Mouse (Mus musculus): Measurements from ENCODE around the gene Rasl10a. TPM values are rescaled to one million over a fixed set of nuclear protein-coding genes. Genes with fewer than 3 reads are reported as not detected.

The Rasl10a gene
- polyA plus RNA-seq, 2 experiments, result 0.21 to 0.34 TPM

DNA sequence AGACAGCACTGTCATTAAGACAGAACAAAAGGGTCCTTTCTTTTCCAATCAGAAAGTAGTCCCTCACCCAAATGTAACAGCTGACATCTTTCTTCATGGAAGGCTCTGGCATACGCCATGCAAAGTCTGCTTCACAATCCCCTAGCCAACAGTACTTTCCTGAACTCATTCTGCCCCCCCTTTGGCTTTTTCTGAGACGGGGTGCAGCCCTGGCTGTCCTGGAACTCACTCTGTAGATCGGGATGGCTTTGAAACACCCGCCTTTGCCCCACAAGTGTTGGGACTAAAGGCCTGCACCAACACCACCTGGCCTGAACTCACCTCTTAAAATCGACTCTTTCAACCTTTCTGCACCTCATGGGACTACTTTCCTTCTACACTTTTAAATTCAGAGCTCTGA, 37.9 kb downstream of the Rasl10a start:
- no peaks in the 10 kb centered on the region for H3K27me3 ChIP-seq (ENCODE audit: control insufficient read depth, insufficient read depth, low read length)
- DNase-seq (ENCODE audit: low read depth in 3 of 3, low spot score in 3 of 3) (no peak), ATAC-seq (ENCODE audit: insufficient read depth) (no peak)
- H3K4me1 ChIP-seq (replicated peaks; ENCODE audit: control insufficient read depth in 2 of 2, insufficient read depth in 2 of 2, low read length in 1 of 2), result peaks cover 8 to 14% of the 10 kb centered on the region in 2 experiments
- no peak overlapping the region for H3K27ac ChIP-seq
- no peaks in the 10 kb centered on the region for H3K9me3 ChIP-seq (ENCODE audit: control insufficient read depth, low read length)
- peaks cover 23% of the 10 kb centered on the region for H3K36me3 ChIP-seq (replicated peaks; ENCODE audit: control insufficient read depth, insufficient read depth, low read depth)
- H3K4me2 ChIP-seq (ENCODE audit: low read depth), result peak overlapping the region; percentile 84
- no peak overlapping the region for H3K9ac ChIP-seq (replicated peaks)
- H3K4me3 ChIP-seq (ENCODE audit: insufficient read depth in 1 of 2, low read depth in 2 of 2, low read length in 2 of 2), result peak overlapping the region in 1 of 2 experiments; percentile 90; a peak in 1 of 4 replicates
- TF ChIP-seq CTCF (IDR thresholded peaks at IDR 0.05; ENCODE audit: low read depth) (no peak), EP300 (IDR thresholded peaks at IDR 0.05; ENCODE audit: low read depth) (no peak)
- 73% methylated on average over 5 of the region's 5 CpGs for WGBS (ENCODE audit: insufficient replicate concordance)

DNA sequence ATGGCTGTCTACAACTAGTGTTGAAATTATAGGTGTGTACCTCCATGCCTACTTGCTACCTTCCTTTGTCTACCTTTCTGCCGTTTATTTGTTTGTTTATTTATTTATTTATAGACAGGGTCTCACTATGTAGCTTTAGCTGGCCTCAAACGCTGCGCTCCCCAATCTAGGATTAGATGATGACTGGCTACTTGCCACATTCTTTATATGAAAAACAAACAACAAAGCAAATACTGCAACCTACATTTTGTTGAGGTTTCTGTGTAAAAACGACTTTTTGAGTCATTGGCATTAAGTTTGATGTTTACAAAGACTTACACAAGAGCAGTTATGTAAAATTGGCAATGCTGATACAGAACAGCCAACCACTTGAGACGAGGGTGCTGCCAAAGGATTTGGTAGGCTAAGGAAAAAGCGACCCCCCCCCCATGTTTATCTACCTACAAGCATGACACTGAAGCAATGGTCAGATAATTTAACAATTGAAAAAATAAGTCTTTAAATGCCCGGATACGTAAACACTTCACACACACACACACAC, 38.6 kb downstream of the Rasl10a start:
- DNase-seq (ENCODE audit: low read depth in 3 of 3, low spot score in 3 of 3), result no peak
- peak overlapping the region; percentile 71 to 90; a peak in 3 of 4 replicates for H3K4me3 ChIP-seq (ENCODE audit: insufficient read depth in 1 of 2, low read depth in 2 of 2, low read length in 2 of 2)

DNA sequence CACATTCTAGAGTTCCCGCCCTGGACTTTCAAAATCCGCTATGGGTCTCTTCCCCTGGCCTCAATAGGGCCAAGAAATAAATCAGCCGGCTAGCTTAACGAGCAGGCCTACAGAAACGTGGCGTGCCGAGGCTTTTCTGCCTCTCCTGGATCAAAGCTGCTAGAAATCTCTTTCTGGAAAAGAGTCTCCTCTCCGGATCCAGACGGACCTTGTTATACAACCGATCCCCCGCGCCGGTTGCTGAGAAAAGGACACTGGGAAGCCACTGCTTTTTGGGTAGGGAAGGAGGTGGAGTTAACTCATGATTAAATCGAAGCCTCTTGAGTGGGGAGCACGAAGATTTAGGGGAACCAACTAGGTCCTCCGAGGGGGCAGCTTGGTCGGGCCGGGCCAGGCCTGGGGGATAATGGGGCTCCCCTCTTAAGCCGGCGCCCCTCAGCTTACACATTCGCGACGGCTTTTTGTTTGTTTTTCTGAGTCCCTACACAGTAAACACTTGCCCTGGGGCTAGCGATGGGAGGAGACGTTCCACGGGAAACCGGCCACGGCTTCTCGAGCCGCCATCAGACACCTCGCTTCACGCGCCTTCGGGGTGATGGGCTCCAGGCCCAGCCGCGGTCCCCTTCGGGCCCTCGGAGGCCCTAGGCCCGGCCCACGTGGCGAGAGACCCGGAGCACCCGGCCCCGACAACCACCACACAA, 40.3 kb downstream of the Rasl10a start:
- H3K27ac ChIP-seq, result peak overlapping the region; percentile 85
- H3K27me3 ChIP-seq (ENCODE audit: control insufficient read depth, insufficient read depth, low read length), result no peaks in the 10 kb centered on the region
- H3K4me2 ChIP-seq (ENCODE audit: low read depth), result peak overlapping the region; percentile 84
- TF ChIP-seq EP300 (IDR thresholded peaks at IDR 0.05; ENCODE audit: low read depth), result no peak
- TF ChIP-seq CTCF (IDR thresholded peaks at IDR 0.05; ENCODE audit: low read depth), result no peak
- H3K4me1 ChIP-seq (replicated peaks; ENCODE audit: control insufficient read depth in 2 of 2, insufficient read depth in 2 of 2, low read length in 1 of 2), result peaks cover 11 to 24% of the 10 kb centered on the region in 2 experiments
- H3K9me3 ChIP-seq (ENCODE audit: control insufficient read depth, low read length), result no peaks in the 10 kb centered on the region
- under 1% methylated on average over 44 of the region's 44 CpGs for WGBS (ENCODE audit: insufficient replicate concordance)
- peaks cover 9% of the 10 kb centered on the region for H3K36me3 ChIP-seq (replicated peaks; ENCODE audit: control insufficient read depth, insufficient read depth, low read depth)
- H3K4me3 ChIP-seq (ENCODE audit: insufficient read depth in 1 of 2, low read depth in 2 of 2, low read length in 2 of 2), result peak overlapping the region; percentile 71 to 90
- DNase-seq (ENCODE audit: low read depth in 3 of 3, low spot score in 3 of 3) (peak; percentile 43 to 60 (median 55)), ATAC-seq (ENCODE audit: insufficient read depth) (peak; percentile 2; the same call in 1 of the 2 replicates)
- H3K9ac ChIP-seq (replicated peaks), result peak overlapping the region; percentile 93

More for the DNA sequence above, 38.6 kb downstream of the Rasl10a start:
- 39% methylated on average over 8 of the region's 8 CpGs for WGBS (ENCODE audit: insufficient replicate concordance)
- Histone ChIP-seq H3K36me3 (replicated peaks; ENCODE audit: control insufficient read depth, insufficient read depth, low read depth) (peaks cover 18% of the 10 kb centered on the region), H3K9ac (replicated peaks) (peak overlapping the region; percentile 93), H3K4me1 (replicated peaks; ENCODE audit: control insufficient read depth in 2 of 2, insufficient read depth in 2 of 2, low read length in 1 of 2) (peaks cover 8 to 15% of the 10 kb centered on the region in 2 experiments), H3K27me3 (ENCODE audit: control insufficient read depth, insufficient read depth, low read length) (no peaks in the 10 kb centered on the region), H3K4me2 (ENCODE audit: low read depth) (peak overlapping the region; percentile 84), H3K9me3 (ENCODE audit: control insufficient read depth, low read length) (no peaks in the 10 kb centered on the region), H3K27ac (peak overlapping the region; percentile 2; the same call in 1 of the 2 replicates)
- TF ChIP-seq EP300 (IDR thresholded peaks at IDR 0.05; ENCODE audit: low read depth) (no peak), CTCF (IDR thresholded peaks at IDR 0.05; ENCODE audit: low read depth) (no peak)
- no peak for ATAC-seq (ENCODE audit: insufficient read depth)

DNA sequence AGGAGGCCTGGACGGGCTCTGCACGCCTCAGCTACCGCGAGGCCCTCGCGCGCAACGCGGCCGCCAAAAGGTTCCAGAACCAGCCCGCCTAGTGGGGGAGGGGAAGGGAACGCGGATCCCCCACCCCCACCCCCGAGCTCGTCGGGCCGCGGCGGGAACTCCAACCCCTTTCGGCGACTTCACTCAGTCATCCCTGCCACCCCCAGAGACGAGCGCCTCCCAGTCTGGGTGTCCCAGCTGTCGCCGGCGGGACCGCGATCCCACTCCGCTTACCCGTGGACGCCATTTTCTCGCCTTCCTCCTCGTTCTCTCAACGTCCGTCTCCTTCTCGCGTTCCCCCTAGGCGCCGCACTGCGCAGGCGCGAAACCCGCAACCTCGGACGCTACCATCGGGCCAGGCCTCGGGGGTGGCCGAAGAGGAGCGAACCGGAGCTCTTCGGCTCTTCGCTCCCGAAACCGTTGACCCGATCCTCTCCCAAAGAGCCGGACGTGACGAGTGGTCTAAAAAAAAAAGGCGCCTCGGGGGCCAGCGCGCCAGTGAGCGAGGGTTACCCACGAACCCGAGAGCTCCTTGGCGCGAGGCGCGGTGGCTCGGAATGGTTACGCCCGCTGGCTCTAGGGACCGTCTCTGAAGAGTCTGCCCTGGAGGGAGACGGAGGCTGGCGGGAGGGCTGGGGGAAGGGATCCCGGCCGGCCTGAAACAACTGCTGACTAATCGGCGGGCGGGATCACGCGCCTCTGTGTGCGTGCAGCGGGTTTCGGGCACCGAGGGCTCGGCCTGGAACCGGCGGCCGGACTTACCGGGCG, 41.0 kb downstream of the Rasl10a start, which contains the start of the genes Rhbdd3 and Ewsr1:
Gene Rhbdd3 (plus strand): TSS at position 191 of the 807 bp plus-strand sequence.
Gene Ewsr1 (minus strand): TSS at position 531 of the 807 bp plus-strand sequence.
- ATAC-seq (ENCODE audit: insufficient read depth) (peak; percentile 90), DNase-seq (ENCODE audit: low read depth in 3 of 3, low spot score in 3 of 3) (peak; percentile 90 to 92 (median 92))
- peak; percentile 9; the same call in 1 of the 2 replicates for TF ChIP-seq EP300 (IDR thresholded peaks at IDR 0.05; ENCODE audit: low read depth)
- TF ChIP-seq CTCF (IDR thresholded peaks at IDR 0.05; ENCODE audit: low read depth), result 0 out of 2 replicates have a peak, but pooled peaks have one; percentile 14
- Histone ChIP-seq H3K9ac (replicated peaks) (peak within 1 kb of the TSS; percentile 93), H3K27me3 (ENCODE audit: control insufficient read depth, insufficient read depth, low read length) (no peaks in the 10 kb centered on the region), H3K4me2 (ENCODE audit: low read depth) (peak within 1 kb of the TSS; percentile 93), H3K9me3 (ENCODE audit: control insufficient read depth, low read length) (no peaks in the 10 kb centered on the region), H3K4me1 (replicated peaks; ENCODE audit: control insufficient read depth in 2 of 2, insufficient read depth in 2 of 2, low read length in 1 of 2) (peaks cover 11 to 24% of the 10 kb centered on the region in 2 experiments), H3K36me3 (replicated peaks; ENCODE audit: control insufficient read depth, insufficient read depth, low read depth) (peaks cover 6% of the 10 kb centered on the region), H3K27ac (peak within 1 kb of the TSS; percentile 85), H3K4me3 (ENCODE audit: insufficient read depth in 1 of 2, low read depth in 2 of 2, low read length in 2 of 2) (peak within 1 kb of the TSS; percentile 71 to 90)
- WGBS (ENCODE audit: insufficient replicate concordance), result under 1% methylated on average over 91 of the region's 92 CpGs
